Mouse (Mus musculus) erythroblast, embryonic 14.5 days (primary cell): ENCODE results near the gene Rimklb.

ENCODE experiments used
- GATA1 ChIP-seq: IDR thresholded peaks from 2 replicates; pipeline ENCODE4 v1.6.1; 2012; ENCODE audit warnings: low read length, inconsistent platforms, mixed read lengths
- TAL1 ChIP-seq: IDR thresholded peaks from 3 replicates; pipeline ENCODE4 v1.6.1; 2012; ENCODE audit warnings: low read length, inconsistent platforms, mixed read lengths

DNA sequence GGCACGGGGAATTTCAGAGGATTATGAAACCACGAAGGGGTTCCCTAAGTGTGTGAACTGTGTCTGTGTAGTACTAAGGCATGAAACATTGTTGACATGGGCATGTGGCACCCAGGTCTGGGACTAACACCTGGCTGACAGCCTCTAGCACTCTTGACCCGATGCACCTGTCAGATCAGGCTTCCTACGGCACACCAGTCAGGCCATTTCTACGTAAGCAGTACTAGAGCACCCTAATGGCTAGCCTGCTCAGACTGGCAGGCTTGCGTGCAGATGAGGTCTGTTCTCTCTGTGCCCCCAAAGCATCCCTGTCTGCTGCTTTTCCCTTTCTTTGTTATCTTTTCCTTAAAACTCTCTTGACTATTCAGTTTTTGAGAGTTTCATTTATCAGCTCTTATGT, 53.3 kb downstream of the Rimklb start:
- TF ChIP-seq GATA1 (no peak), TAL1 (no peak)
